Mouse (Mus musculus) forebrain, embryonic 16.5 days (tissue): Measurements from ENCODE around the gene Spem2. TPM values are rescaled to one million over a fixed set of nuclear protein-coding genes. Genes with fewer than 3 reads are reported as not detected.
A peak's percentile ranks its signal among the peaks of the same experiment; 100 is the strongest.

Experiments
- ATAC-seq: fragments of 200-750 bp; cut with Nextera tagmentation; 2 replicates; pipeline ENCODE4 v1.8.0; 2017; ENCODE audit warnings: mild to moderate bottlenecking, moderate library complexity
- H3K27ac ChIP-seq: fragments of 300-500 bp; sonication (generic); 2 replicates; pipeline ENCODE4 v1.5.1; 2014; ENCODE audit warnings: low read length, control low read depth
- H3K27me3 ChIP-seq: fragments of 300-500 bp; sonication (generic); replicated peaks from 2 replicates; pipeline ENCODE4 v1.6.1; 2014; ENCODE audit warnings: low read length; ENCODE audit not compliant: control insufficient read depth, insufficient read depth
- H3K36me3 ChIP-seq: fragments of 300-500 bp; sonication (generic); 2 replicates; pipeline ENCODE4 v1.6.1; 2014; ENCODE audit not compliant: control insufficient read depth, insufficient read depth
- H3K4me1 ChIP-seq: fragments of 300-500 bp; sonication (generic); replicated peaks from 2 replicates; pipeline ENCODE4 v1.6.1; 2014; ENCODE audit warnings: low read length; ENCODE audit not compliant: control insufficient read depth, insufficient read depth
- H3K4me2 ChIP-seq: fragments of 300-500 bp; sonication (generic); 2 replicates; pipeline ENCODE4 v1.6.1; 2014; ENCODE audit warnings: mild to moderate bottlenecking, low read length, control low read depth
- H3K4me3 ChIP-seq: fragments of 300-500 bp; sonication (generic); replicated peaks from 2 replicates; pipeline ENCODE4 v1.5.1; 2014; ENCODE audit warnings: mild to moderate bottlenecking, low read length, control low read depth
- H3K9ac ChIP-seq: fragments of 300-500 bp; sonication (generic); replicated peaks from 2 replicates; pipeline ENCODE4 v1.6.1; 2014; ENCODE audit warnings: low read depth, low read length, control low read depth
- H3K9me3 ChIP-seq: fragments of 300-500 bp; sonication (generic); 2 replicates; pipeline ENCODE4 v1.6.1; 2016; ENCODE audit warnings: low read length; ENCODE audit not compliant: control insufficient read depth
- WGBS: fragments of 180-500 bp; shearing (Covaris S2); extraction: QIAGEN DNeasy Blood & Tissue Kit; methylation state at CpG from one replicate; pipeline ENCODE4 v1.1.7; 2014; 5-methylcytosine and 5-hydroxymethylcytosine counted together
- polyA plus RNA-seq: library from polyadenylated mRNA; unstranded; fragments of >200 nt; fragmentation: Nextera tagmentation; extraction: Ambion mirVana; gene quantifications from 2 replicates; pipeline ENCODE4 v1.2.1, GENCODE M21; 2015

The Spem2 gene
- polyA plus RNA-seq, 1 experiment from 2014 or later, result not detected

GRCm38 (mm10) chr11:69836703-69837576, 18.7 kb upstream of the Spem2 start:
- Histone ChIP-seq H3K4me3 (peak overlapping the region; percentile 79), H3K36me3 (peaks cover 7% of the 10 kb centered on the region; the same call in 1 of the 2 replicates), H3K27ac (peak overlapping the region; percentile 90), H3K9ac (peak overlapping the region; percentile 92), H3K27me3 (no peaks in the 10 kb centered on the region), H3K4me1 (peaks cover 41% of the 10 kb centered on the region), H3K9me3 (no peaks in the 10 kb centered on the region), H3K4me2 (peak overlapping the region; percentile 93)
- ATAC-seq, result no peak; the same call in 1 of the 2 replicates
- WGBS, result under 1% methylated on average over 43 of the region's 52 CpGs

- Histone ChIP-seq H3K9ac (peak overlapping the region; percentile 92), H3K27ac (peak overlapping the region; percentile 90), H3K36me3 (peaks cover 7% of the 10 kb centered on the region; the same call in 1 of the 2 replicates), H3K4me2 (peak overlapping the region; percentile 93), H3K27me3 (no peaks in the 10 kb centered on the region), H3K4me1 (peaks cover 41% of the 10 kb centered on the region), H3K9me3 (no peaks in the 10 kb centered on the region), H3K4me3 (peak overlapping the region; percentile 79)
- ATAC-seq, result no peak
- 4% methylated on average over 4 of the region's 4 CpGs for WGBS
These were observed 17.7 kb upstream of the Spem2 start for GRCm38 (mm10) chr11:69835966-69836335.

- H3K27me3 ChIP-seq, result no peaks in the 10 kb centered on the region
- H3K4me3 ChIP-seq, result peak overlapping the region; percentile 79
- H3K4me1 ChIP-seq, result peaks cover 41% of the 10 kb centered on the region
- ATAC-seq, result no peak
- H3K4me2 ChIP-seq, result peak overlapping the region; percentile 93
- H3K36me3 ChIP-seq, result peaks cover 7% of the 10 kb centered on the region; the same call in 1 of the 2 replicates
- H3K9ac ChIP-seq, result peak overlapping the region; percentile 92
- peak overlapping the region; percentile 39; the same call in 1 of the 2 replicates for H3K27ac ChIP-seq
- WGBS, result 7% methylated on average over 9 of the region's 9 CpGs
- H3K9me3 ChIP-seq, result no peaks in the 10 kb centered on the region
These were observed 17.2 kb upstream of the Spem2 start for GRCm38 (mm10) chr11:69835326-69835965.

- peaks cover 35% of the 10 kb centered on the region for H3K4me1 ChIP-seq
- H3K9ac ChIP-seq, result peak overlapping the region; percentile 92
- 4% methylated on average over 45 of the region's 48 CpGs for WGBS
- H3K4me2 ChIP-seq, result peak overlapping the region; percentile 93
- no peaks in the 10 kb centered on the region for H3K9me3 ChIP-seq
- H3K4me3 ChIP-seq, result peak overlapping the region; percentile 79
- H3K27ac ChIP-seq, result peak overlapping the region; percentile 23
- H3K36me3 ChIP-seq, result peaks cover 7% of the 10 kb centered on the region; the same call in 1 of the 2 replicates
- no peaks in the 10 kb centered on the region for H3K27me3 ChIP-seq
- ATAC-seq, result no peak
These were observed 15.8 kb upstream of the Spem2 start for GRCm38 (mm10) chr11:69834001-69834549.

GRCm38 (mm10) chr11:69833554-69833953, 15.3 kb upstream of the Spem2 start:
- Histone ChIP-seq H3K27ac (no peak overlapping the region), H3K9ac (peak overlapping the region; percentile 92), H3K27me3 (no peaks in the 10 kb centered on the region), H3K36me3 (peaks cover 7% of the 10 kb centered on the region; the same call in 1 of the 2 replicates), H3K9me3 (no peaks in the 10 kb centered on the region), H3K4me1 (peaks cover 31% of the 10 kb centered on the region), H3K4me2 (peak overlapping the region; percentile 93), H3K4me3 (peak overlapping the region; percentile 79)
- ATAC-seq, result no peak
- 54% methylated on average over 8 of the region's 8 CpGs for WGBS

- Histone ChIP-seq H3K9ac (no peak overlapping the region), H3K27ac (no peak overlapping the region), H3K4me1 (peaks cover 8% of the 10 kb centered on the region), H3K9me3 (no peaks in the 10 kb centered on the region), H3K4me2 (no peak overlapping the region), H3K27me3 (no peaks in the 10 kb centered on the region), H3K4me3 (no peak overlapping the region), H3K36me3 (peaks cover 39% of the 10 kb centered on the region)
- no peak for ATAC-seq
- 51% methylated on average over 5 of the region's 5 CpGs for WGBS
These were observed 10.6 kb upstream of the Spem2 start for GRCm38 (mm10) chr11:69828832-69829231.

- ATAC-seq, result no peak
- H3K27ac ChIP-seq, result no peak overlapping the region
- H3K9me3 ChIP-seq, result no peaks in the 10 kb centered on the region
- peaks cover 32% of the 10 kb centered on the region for H3K36me3 ChIP-seq
- H3K4me2 ChIP-seq, result no peak overlapping the region
- no peaks in the 10 kb centered on the region for H3K27me3 ChIP-seq
- H3K9ac ChIP-seq, result no peak overlapping the region
- H3K4me3 ChIP-seq, result no peak overlapping the region
- 80% methylated on average over 2 of the region's 2 CpGs for WGBS
- no peaks in the 10 kb centered on the region for H3K4me1 ChIP-seq
These were observed 5.2 kb upstream of the Spem2 start for GRCm38 (mm10) chr11:69823456-69823855.

- H3K36me3 ChIP-seq, result peaks cover 19% of the 10 kb centered on the region
- WGBS, result 86% methylated on average over 3 of the region's 3 CpGs
- no peak within 1 kb of the TSS for H3K9ac ChIP-seq
- no peak for ATAC-seq
- H3K27me3 ChIP-seq, result no peaks in the 10 kb centered on the region
- no peak within 1 kb of the TSS for H3K27ac ChIP-seq
- no peak within 1 kb of the TSS for H3K4me2 ChIP-seq
- no peaks in the 10 kb centered on the region for H3K9me3 ChIP-seq
- no peaks in the 10 kb centered on the region for H3K4me1 ChIP-seq
- no peak within 1 kb of the TSS for H3K4me3 ChIP-seq
These were observed 3.8 kb upstream of the Spem2 start, which contains the start of gene Spem1 for GRCm38 (mm10) chr11:69822080-69822479. Gene Spem1, minus strand, starts transcription at chr11:69822180.

- H3K27ac ChIP-seq, result no peak overlapping the region
- no peak for ATAC-seq
- H3K36me3 ChIP-seq, result peaks cover under 1% of the 10 kb centered on the region; the same call in 1 of the 2 replicates
- H3K27me3 ChIP-seq, result no peaks in the 10 kb centered on the region
- H3K9ac ChIP-seq, result no peak overlapping the region
- no peaks in the 10 kb centered on the region for H3K9me3 ChIP-seq
- WGBS, result 92% methylated on average over 8 of the region's 8 CpGs
- no peak overlapping the region for H3K4me3 ChIP-seq
- no peaks in the 10 kb centered on the region for H3K4me1 ChIP-seq
- no peak overlapping the region for H3K4me2 ChIP-seq
These were observed 606 bp upstream of the Spem2 start for GRCm38 (mm10) chr11:69818871-69819270.
